Mouse (Mus musculus) liver, adult (tissue): Measurements from ENCODE around the gene Hlcs.

Source experiments
- GATA4 ChIP-seq: IDR thresholded peaks from 2 replicates; pipeline ENCODE4 v1.6.1; 2014; ENCODE audit warnings: mild to moderate bottlenecking, low read length; ENCODE audit not compliant: insufficient replicate concordance

Hlcs gene

DNA sequence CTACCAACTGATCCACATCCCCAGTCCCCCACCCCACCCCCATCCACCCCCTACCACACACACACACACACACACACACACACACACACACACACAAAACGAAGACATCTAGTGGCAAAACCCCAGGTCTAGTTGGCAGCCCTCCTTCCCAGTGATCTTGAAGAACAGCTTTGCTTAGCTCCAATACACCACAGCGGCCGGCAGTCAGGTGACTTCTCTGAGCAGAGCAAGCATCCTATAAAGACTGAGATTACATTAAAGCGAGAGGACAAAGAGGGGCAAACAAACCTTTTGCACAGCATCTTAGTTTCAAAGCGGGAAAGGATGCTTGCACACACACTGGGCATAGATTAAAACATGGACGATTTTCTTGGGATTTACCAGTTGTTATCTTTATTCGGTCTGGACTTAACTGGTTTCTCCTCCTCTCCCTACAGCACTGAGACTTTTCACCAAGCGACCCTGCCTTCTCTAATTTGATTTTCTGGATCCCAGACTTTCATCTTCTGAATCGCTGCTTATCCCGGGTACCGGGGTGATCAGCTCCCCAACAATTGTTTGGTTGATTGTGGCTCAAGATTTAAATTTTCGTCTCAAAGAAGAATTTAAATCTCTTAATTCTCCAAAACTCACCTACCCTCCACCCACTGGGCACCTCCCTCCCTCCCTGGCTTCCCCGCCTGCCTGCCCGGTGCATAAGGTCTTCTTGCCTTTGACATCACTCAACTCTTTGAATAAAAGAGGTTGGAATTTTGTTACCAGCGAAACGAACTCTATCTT lies 134.7 kb downstream of the Hlcs start:
- no peak for TF ChIP-seq GATA4

GRCm38 (mm10) chr16:94176997-94177857 lies 136.1 kb downstream of the Hlcs start:
- TF ChIP-seq GATA4 = no peak

DNA sequence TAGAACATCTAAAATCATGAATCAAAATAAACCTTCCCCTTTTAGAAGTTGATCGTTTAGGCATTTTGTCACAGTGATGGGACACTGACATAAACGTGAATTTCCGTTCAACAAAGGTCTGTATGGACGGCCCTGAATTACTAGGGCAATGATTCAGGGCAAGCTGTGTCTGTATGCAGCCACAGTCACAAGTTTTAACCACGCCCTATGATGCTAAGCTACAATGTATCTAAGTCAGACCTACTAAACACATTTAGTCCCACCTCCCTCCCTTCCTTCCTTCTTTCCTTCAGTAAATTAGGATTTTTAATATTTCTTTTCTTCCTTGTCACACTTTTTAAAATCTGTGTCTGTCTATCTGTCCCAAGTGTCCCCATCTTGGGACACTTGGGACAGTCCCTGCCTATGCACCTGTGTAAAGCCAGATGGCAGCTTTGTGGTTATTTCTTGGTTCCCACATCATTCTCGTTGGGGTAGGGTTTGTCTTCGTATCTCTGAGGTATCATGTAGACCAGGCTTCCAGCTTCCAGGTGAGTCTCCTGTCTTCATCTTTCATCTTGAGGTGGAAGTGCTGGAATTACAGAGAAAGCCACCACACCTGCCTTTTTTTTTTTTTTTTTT lies 137.9 kb downstream of the Hlcs start:
- no peak for TF ChIP-seq GATA4

GRCm38 (mm10) chr16:94173361-94173760 lies 140.0 kb downstream of the Hlcs start:
- no peak for TF ChIP-seq GATA4

- TF ChIP-seq GATA4 = no peak
These were observed 143.2 kb downstream of the Hlcs start for GRCm38 (mm10) chr16:94170218-94170617.

- TF ChIP-seq GATA4 = no peak
These were observed 144.5 kb downstream of the Hlcs start for GRCm38 (mm10) chr16:94168655-94169545.

- TF ChIP-seq GATA4 = no peak
These were observed 148.4 kb downstream of the Hlcs start for GRCm38 (mm10) chr16:94164978-94165377.

GRCm38 (mm10) chr16:94164236-94164635 lies 149.1 kb downstream of the Hlcs start:
- TF ChIP-seq GATA4 = no peak

DNA sequence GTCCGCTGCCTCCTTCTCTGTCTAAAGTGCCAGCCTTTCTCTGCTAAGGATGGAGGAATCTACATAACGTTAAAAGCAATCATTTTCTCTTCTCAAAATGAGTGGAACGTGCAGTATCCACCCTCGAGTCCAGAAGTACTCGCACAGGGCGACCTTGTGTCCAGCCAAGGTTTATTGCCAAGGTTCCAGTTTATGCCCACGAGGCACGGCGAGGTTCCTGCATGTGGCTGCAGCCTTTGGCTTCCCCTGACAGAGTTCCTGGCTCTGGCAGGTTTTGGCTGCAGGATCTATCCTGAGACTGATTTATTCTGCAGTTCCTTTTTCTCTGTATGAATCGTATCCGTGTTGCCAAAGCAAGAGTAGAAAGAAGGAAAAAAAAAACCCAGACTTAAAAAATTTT lies 150.3 kb downstream of the Hlcs start:
- TF ChIP-seq GATA4 = no peak

DNA sequence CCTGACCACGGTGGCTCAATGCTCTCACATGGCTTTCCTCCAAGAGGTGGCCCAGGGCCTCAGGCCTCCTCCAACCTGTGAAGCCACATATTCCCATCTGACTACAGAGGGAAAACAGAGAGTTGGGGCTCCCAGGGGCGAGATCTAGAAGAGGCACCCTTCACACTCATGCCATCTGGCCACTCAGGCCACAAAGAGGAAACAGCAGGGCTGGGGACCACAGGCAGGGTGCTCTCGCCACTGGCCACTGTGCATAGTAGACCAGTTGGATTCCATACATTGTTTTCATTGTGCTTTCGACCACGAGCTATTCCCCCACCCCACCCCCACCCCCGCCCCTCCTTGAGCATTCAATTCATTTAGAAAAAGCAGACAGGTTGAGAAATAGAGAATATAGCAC lies 151.4 kb downstream of the Hlcs start:
- no peak for TF ChIP-seq GATA4

DNA sequence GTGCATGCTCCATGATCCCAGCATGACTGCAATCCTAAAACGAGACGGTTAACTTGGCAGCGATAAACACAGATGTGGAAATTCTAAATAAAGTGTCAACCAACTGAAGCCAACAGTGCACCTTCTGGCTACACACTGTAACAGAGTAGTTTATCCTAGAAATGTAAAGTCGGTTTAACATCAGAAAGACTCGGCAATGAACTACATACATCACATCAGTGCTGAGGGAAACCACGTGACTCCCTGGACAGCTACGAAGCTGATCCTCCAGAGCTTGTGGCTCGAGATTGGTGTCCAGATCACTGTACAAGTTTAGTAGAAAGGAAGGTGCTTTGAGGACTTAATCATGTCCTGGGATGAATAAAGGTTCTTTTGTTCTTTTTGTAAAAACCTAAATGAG lies 155.6 kb downstream of the Hlcs start:
- no peak for TF ChIP-seq GATA4

DNA sequence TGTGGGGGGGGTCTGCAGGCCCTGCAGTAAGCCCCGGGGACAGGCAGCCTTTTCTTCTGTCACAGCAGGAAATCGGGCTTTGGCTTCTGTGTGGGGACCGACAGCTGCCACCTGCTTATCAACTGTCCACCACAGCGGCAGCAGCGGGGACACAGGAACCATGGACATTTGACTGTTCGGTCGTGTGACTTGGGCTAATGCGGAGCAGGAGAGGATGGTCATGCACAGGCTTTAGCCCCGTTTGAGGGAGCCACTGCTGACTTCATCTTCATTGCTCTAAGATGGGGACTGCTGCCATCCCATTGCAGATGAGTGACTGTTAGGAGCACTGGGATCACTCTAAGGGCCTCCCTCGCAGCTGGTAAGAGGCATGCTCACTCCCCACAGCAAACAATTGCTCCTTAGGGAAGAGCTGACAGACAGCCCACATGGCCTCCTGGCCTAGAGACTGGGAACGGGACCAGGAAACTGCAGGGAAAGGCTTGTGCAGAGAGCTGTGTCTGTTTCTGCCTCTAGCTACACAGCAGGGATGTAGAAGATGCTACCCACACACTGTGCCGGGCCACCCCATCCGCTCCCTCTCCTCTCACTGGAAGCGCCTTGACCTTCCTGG lies 158.2 kb downstream of the Hlcs start:
- TF ChIP-seq GATA4 = no peak

GRCm38 (mm10) chr16:94150125-94151103 lies 163.0 kb downstream of the Hlcs start:
- TF ChIP-seq GATA4 = no peak
